ENCODE assay signal across 18 mouse cellular contexts in the genomic region with DNA sequence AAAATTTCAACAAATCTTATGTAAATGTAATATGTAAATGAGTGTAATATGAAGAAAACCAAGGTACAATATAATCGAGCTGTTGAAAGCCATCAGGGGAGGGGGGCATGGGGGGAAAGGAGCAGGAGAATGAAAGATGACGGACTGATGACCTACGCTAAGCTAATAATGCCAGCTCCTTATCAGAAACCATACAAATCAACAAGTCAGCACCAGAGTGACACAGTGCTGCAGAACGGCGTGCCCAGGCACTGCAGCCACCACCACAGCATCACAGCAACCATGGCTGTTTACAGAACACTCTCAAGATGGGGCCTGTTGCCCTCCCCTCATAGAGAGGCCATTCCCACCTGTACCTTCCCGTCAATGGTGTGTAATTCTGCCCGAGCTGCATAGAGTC. TPM values are rescaled to one million over a fixed set of nuclear protein-coding genes. Genes with fewer than 3 reads are reported as not detected.
DNase-seq lines count a peak whose midpoint lies in the region; ATAC-seq and TF ChIP-seq lines count a peak whose summit lies in the region.
"Had no signal": no experiment of that assay in that cellular context is flagged by ENCODE, and none has a peak within 500 bp of the region (broad histone marks: within the 10 kb centered on the region; RNA-seq: fewer than 3 reads in every experiment).

No protein-coding gene starts in this region.

- H3K4me3 ChIP-seq in heart, embryonic 13.5 days: no peak overlapping the region
- no peak overlapping the region for H3K4me3 ChIP-seq in heart, postnatal 0 days (ENCODE audit: low read depth, low read length)
- H3K4me3 ChIP-seq in megakaryocyte, embryonic 14.5 days (replicated peaks): peak overlapping the region; percentile 33
- H3K4me3 ChIP-seq: embryonic facial prominence, embryonic 10.5 days; forebrain, embryonic 13.5 days; hindbrain, embryonic 15.5 days had no signal

- DNase-seq in heart, postnatal 4 days: no peak
- DNase-seq in heart, postnatal 0 days (ENCODE audit: low spot score): peak; percentile 45
- no peak for DNase-seq in heart, adult 18-20 months
- DNase-seq in urinary bladder, postnatal 14 days (ENCODE audit: low spot score): no peak
- DNase-seq: adrenal gland, adult 8-10 months; adrenal gland, postnatal 36 days; cerebellum, adult 2 months; cerebellum, postnatal 10 days; forebrain, postnatal 0 days; gastrocnemius, postnatal 14 days; kidney, adult 18-20 months had no signal

- WGBS in heart, embryonic 13.5 days: 49% methylated on average over 7 of the region's 7 CpGs
- 42% methylated on average over 7 of the region's 7 CpGs for WGBS in heart, postnatal 0 days

- peaks cover 71% of the 10 kb centered on the region for H3K4me1 ChIP-seq in heart, embryonic 13.5 days
- H3K4me1 ChIP-seq in heart, postnatal 0 days (ENCODE audit: control insufficient read depth, insufficient read depth): peaks cover 32% of the 10 kb centered on the region
- H3K4me1 ChIP-seq in megakaryocyte, embryonic 14.5 days: peaks cover 38% of the 10 kb centered on the region

- no peak overlapping the region for H3K27ac ChIP-seq in heart, embryonic 13.5 days (replicated peaks)
- H3K27ac ChIP-seq in heart, postnatal 0 days (ENCODE audit: low read depth): no peak overlapping the region
- H3K27ac ChIP-seq: embryonic facial prominence, embryonic 10.5 days; forebrain, embryonic 13.5 days; hindbrain, embryonic 15.5 days had no signal

- peak overlapping the region; percentile 33 for H3K4me2 ChIP-seq in heart, embryonic 13.5 days
- H3K4me2 ChIP-seq in heart, postnatal 0 days (ENCODE audit: low read depth, low read length): peak overlapping the region; percentile 16; the same call in 1 of the 2 replicates
- H3K4me2 ChIP-seq: forebrain, embryonic 13.5 days; hindbrain, embryonic 15.5 days had no signal

- H3K36me3 ChIP-seq in heart, embryonic 13.5 days: no peaks in the 10 kb centered on the region
- no peaks in the 10 kb centered on the region for H3K36me3 ChIP-seq in heart, postnatal 0 days (replicated peaks; ENCODE audit: control insufficient read depth, insufficient read depth, low read length)
- H3K36me3 ChIP-seq in megakaryocyte, embryonic 14.5 days (replicated peaks; ENCODE audit: low read length): peaks cover 7% of the 10 kb centered on the region
- H3K36me3 ChIP-seq: embryonic facial prominence, embryonic 10.5 days; hindbrain, embryonic 15.5 days had no signal

- no peaks in the 10 kb centered on the region for H3K9me3 ChIP-seq in heart, embryonic 13.5 days
- no peaks in the 10 kb centered on the region for H3K9me3 ChIP-seq in heart, postnatal 0 days (replicated peaks; ENCODE audit: control insufficient read depth, low read length)
- no peaks in the 10 kb centered on the region for H3K9me3 ChIP-seq in megakaryocyte, embryonic 14.5 days
- H3K9me3 ChIP-seq: embryonic facial prominence, embryonic 10.5 days; forebrain, embryonic 13.5 days; G1E; hindbrain, embryonic 15.5 days had no signal

- no peak for ATAC-seq in heart, embryonic 13.5 days (ENCODE audit: extremely low read depth, insufficient number of reproducible peaks, low FRiP score, low TSS enrichment)
- peak; percentile 70 for ATAC-seq in heart, postnatal 0 days (ENCODE audit: insufficient read depth, low read depth)
- ATAC-seq in megakaryocyte, adult 5-6 weeks (ENCODE audit: poor library complexity, severe bottlenecking): no peak
- ATAC-seq: forebrain, embryonic 13.5 days; forebrain, postnatal 0 days had no signal

- TF ChIP-seq EP300 in heart, postnatal 0 days (IDR thresholded peaks at IDR 0.05; ENCODE audit: low read depth): no peak

- H3K9ac ChIP-seq in heart, embryonic 13.5 days: no peak overlapping the region
- H3K9ac ChIP-seq in heart, postnatal 0 days (replicated peaks; ENCODE audit: low read depth, low read length): no peak overlapping the region
- H3K9ac ChIP-seq: forebrain, embryonic 13.5 days; forebrain, postnatal 0 days; hindbrain, embryonic 15.5 days had no signal

- TF ChIP-seq CTCF in heart, postnatal 0 days (IDR thresholded peaks at IDR 0.05; ENCODE audit: low read depth): no peak

- H3K27me3 ChIP-seq in heart, embryonic 13.5 days (replicated peaks): no peaks in the 10 kb centered on the region
- H3K27me3 ChIP-seq in heart, postnatal 0 days (ENCODE audit: control insufficient read depth, insufficient read depth, low read length): no peaks in the 10 kb centered on the region
- no peaks in the 10 kb centered on the region for H3K27me3 ChIP-seq in megakaryocyte, embryonic 14.5 days (replicated peaks)
- H3K27me3 ChIP-seq: forebrain, embryonic 13.5 days; hindbrain, embryonic 15.5 days had no signal

RNA-seq across cellular contexts. Expression of a gene that starts 10.8 kb away (rescaled TPM):
- polyA plus RNA-seq in heart, embryonic 13.5 days (2015; fragmentation: Nextera tagmentation; extraction: Ambion mirVana): 6.7 and 7.9 TPM in 2 replicates
- 10 to 100 TPM; 17.7 to 19.8 TPM for total RNA-seq in heart, postnatal 4 days (2021)
- total RNA-seq in heart, postnatal 0 days (2014; rRNA removed; ENCODE audit: low replicate concordance): 12.0 and 18.6 TPM in 2 replicates
- polyA plus RNA-seq in heart, postnatal 0 days (2015; fragmentation: Nextera tagmentation; extraction: Ambion mirVana): 3.4 and 3.6 TPM in 2 replicates
- total RNA-seq in heart, adult 18-20 months (2021): 10 to 100 TPM in 1 of 2 experiments, 1 to 10 TPM in 1; 7.2 to 11.0 TPM
- polyA plus RNA-seq in megakaryocyte, embryonic 14.5 days (2012; ENCODE audit: insufficient read depth, low replicate concordance): 1.0 and 2.8 TPM in 2 replicates
- 34.0 and 34.3 TPM in 2 replicates for total RNA-seq in megakaryocyte, adult 5-6 weeks (2015)
- 43.1 and 46.5 TPM in 2 replicates for total RNA-seq in megakaryocyte, adult 5-6 weeks (2017)
